Mouse (Mus musculus) forebrain, embryonic 13.5 days (tissue): Measurements from ENCODE around the gene Cadps. TPM values are rescaled to one million over a fixed set of nuclear protein-coding genes. Genes with fewer than 3 reads are reported as not detected.
A peak's percentile ranks its signal among the peaks of the same experiment; 100 is the strongest.

ENCODE experiments used
- ATAC-seq: fragments of 200-750 bp; cut with Nextera tagmentation; 2 replicates; pipeline ENCODE4 v1.8.0; 2017
- H3K27ac ChIP-seq: fragments of 300-500 bp; sonication (generic); 2 replicates; pipeline ENCODE4 v1.5.1; 2015; ENCODE audit warnings: inconsistent platforms, mild to moderate bottlenecking, moderate library complexity
- H3K27me3 ChIP-seq: fragments of 300-500 bp; sonication (generic); 2 replicates; pipeline ENCODE4 v1.6.1; 2015; ENCODE audit warnings: mild to moderate bottlenecking, inconsistent platforms
- H3K36me3 ChIP-seq: fragments of 300-500 bp; sonication (generic); 2 replicates; pipeline ENCODE4 v1.6.1; 2015; ENCODE audit warnings: mild to moderate bottlenecking, inconsistent platforms; ENCODE audit not compliant: poor library complexity, severe bottlenecking
- H3K4me1 ChIP-seq: fragments of 300-500 bp; sonication (generic); 2 replicates; pipeline ENCODE4 v1.6.1; 2015; ENCODE audit warnings: inconsistent platforms
- H3K4me2 ChIP-seq: fragments of 300-500 bp; sonication (generic); 2 replicates; pipeline ENCODE4 v1.6.1; 2015; ENCODE audit warnings: inconsistent platforms, mild to moderate bottlenecking, moderate library complexity
- H3K4me3 ChIP-seq: fragments of 300-500 bp; sonication (generic); 2 replicates; pipeline ENCODE4 v1.5.1; 2015; ENCODE audit warnings: mild to moderate bottlenecking, inconsistent platforms
- H3K9ac ChIP-seq: fragments of 300-500 bp; sonication (generic); 2 replicates; pipeline ENCODE4 v1.6.1; 2015; ENCODE audit warnings: mild to moderate bottlenecking, inconsistent platforms
- H3K9me3 ChIP-seq: fragments of 300-500 bp; sonication (generic); replicated peaks from 2 replicates; pipeline ENCODE4 v1.6.1; 2016; ENCODE audit warnings: inconsistent platforms
- WGBS: fragments of 180-500 bp; shearing (Covaris S2); methylation state at CpG from one replicate; pipeline ENCODE4 v1.1.7; 2015; 5-methylcytosine and 5-hydroxymethylcytosine counted together
- polyA plus RNA-seq: library from polyadenylated mRNA; unstranded; fragments of >200 nt; fragmentation: Nextera tagmentation; extraction: Ambion mirVana; gene quantifications from 2 replicates; pipeline ENCODE4 v1.2.1, GENCODE M21; 2015

Gene Cadps
- polyA plus RNA-seq, 1 experiment from 2014 or later: 17.0 TPM

- 70% methylated on average over 3 of the region's 3 CpGs for WGBS
- ATAC-seq: no peak
- H3K9me3 ChIP-seq: no peaks in the 10 kb centered on the region
- H3K27ac ChIP-seq: no peak overlapping the region
- H3K4me2 ChIP-seq: no peak overlapping the region
- 0 out of 2 replicates have a peak, but pooled peaks cover 4% of the 10 kb centered on the region for H3K27me3 ChIP-seq
- H3K36me3 ChIP-seq: 0 out of 2 replicates have a peak, but pooled peaks cover 4% of the 10 kb centered on the region
- no peak overlapping the region for H3K4me3 ChIP-seq
- H3K9ac ChIP-seq: no peak overlapping the region
- H3K4me1 ChIP-seq: peaks cover 8% of the 10 kb centered on the region
These were observed 372.1 kb downstream of the Cadps start for GRCm38 (mm10) chr14:12450807-12451206.

GRCm38 (mm10) chr14:12448883-12449282 is 374.0 kb downstream of the Cadps start:
- no peak overlapping the region for H3K4me3 ChIP-seq
- no peak for ATAC-seq
- WGBS: 92% methylated on average over 6 of the region's 6 CpGs
- H3K9me3 ChIP-seq: no peaks in the 10 kb centered on the region
- 0 out of 2 replicates have a peak, but pooled peaks cover 4% of the 10 kb centered on the region for H3K27me3 ChIP-seq
- no peak overlapping the region for H3K9ac ChIP-seq
- no peaks in the 10 kb centered on the region for H3K4me1 ChIP-seq
- H3K27ac ChIP-seq: no peak overlapping the region
- no peak overlapping the region for H3K4me2 ChIP-seq
- 0 out of 2 replicates have a peak, but pooled peaks cover 2% of the 10 kb centered on the region for H3K36me3 ChIP-seq

- 7% methylated on average over 2 of the region's 2 CpGs for WGBS
- no peak overlapping the region for H3K27ac ChIP-seq
- no peak for ATAC-seq
- H3K4me2 ChIP-seq: no peak overlapping the region
- H3K9me3 ChIP-seq: no peaks in the 10 kb centered on the region
- H3K9ac ChIP-seq: no peak overlapping the region
- peaks cover 10% of the 10 kb centered on the region; the same call in 1 of the 2 replicates for H3K4me1 ChIP-seq
- no peaks in the 10 kb centered on the region for H3K27me3 ChIP-seq
- no peak overlapping the region for H3K4me3 ChIP-seq
- H3K36me3 ChIP-seq: peaks cover 3% of the 10 kb centered on the region; the same call in 1 of the 2 replicates
These were observed 381.9 kb downstream of the Cadps start for GRCm38 (mm10) chr14:12441019-12441418.

- Histone ChIP-seq H3K36me3 (peaks cover 3% of the 10 kb centered on the region; the same call in 1 of the 2 replicates), H3K27ac (no peak overlapping the region), H3K4me1 (peaks cover 10% of the 10 kb centered on the region; the same call in 1 of the 2 replicates), H3K9me3 (no peaks in the 10 kb centered on the region), H3K27me3 (no peaks in the 10 kb centered on the region), H3K4me3 (no peak overlapping the region), H3K4me2 (no peak overlapping the region), H3K9ac (no peak overlapping the region)
- ATAC-seq: no peak
- 83% methylated on average over 4 of the region's 4 CpGs for WGBS
These were observed 384.9 kb downstream of the Cadps start for GRCm38 (mm10) chr14:12437976-12438375.

GRCm38 (mm10) chr14:12437422-12437821 is 385.5 kb downstream of the Cadps start:
- Histone ChIP-seq H3K36me3 (peaks cover 3% of the 10 kb centered on the region; the same call in 1 of the 2 replicates), H3K4me1 (peaks cover 10% of the 10 kb centered on the region; the same call in 1 of the 2 replicates), H3K4me3 (no peak overlapping the region), H3K27me3 (no peaks in the 10 kb centered on the region), H3K27ac (no peak overlapping the region), H3K4me2 (no peak overlapping the region), H3K9ac (no peak overlapping the region), H3K9me3 (no peaks in the 10 kb centered on the region)
- ATAC-seq: peak; percentile 34; the same call in 1 of the 2 replicates
- WGBS: 89% methylated on average over 7 of the region's 7 CpGs

- Histone ChIP-seq H3K4me3 (no peak overlapping the region), H3K36me3 (peaks cover 3% of the 10 kb centered on the region; the same call in 1 of the 2 replicates), H3K27me3 (no peaks in the 10 kb centered on the region), H3K9me3 (no peaks in the 10 kb centered on the region), H3K9ac (no peak overlapping the region), H3K4me2 (no peak overlapping the region), H3K27ac (no peak overlapping the region), H3K4me1 (peaks cover 10% of the 10 kb centered on the region; the same call in 1 of the 2 replicates)
- peak; percentile 70; the same call in 1 of the 2 replicates for ATAC-seq
- WGBS: 88% methylated on average over 14 of the region's 14 CpGs
These were observed 385.9 kb downstream of the Cadps start for GRCm38 (mm10) chr14:12436903-12437368.

GRCm38 (mm10) chr14:12428021-12428654 is 394.7 kb downstream of the Cadps start:
- Histone ChIP-seq H3K4me3 (no peak overlapping the region), H3K4me2 (no peak overlapping the region), H3K9ac (no peak overlapping the region), H3K27ac (no peak overlapping the region), H3K27me3 (no peaks in the 10 kb centered on the region), H3K36me3 (peaks cover 11% of the 10 kb centered on the region), H3K9me3 (no peaks in the 10 kb centered on the region), H3K4me1 (0 out of 2 replicates have a peak, but pooled peaks cover 4% of the 10 kb centered on the region)
- ATAC-seq: peak; percentile 53; the same call in 1 of the 2 replicates
- 75% methylated on average over 8 of the region's 8 CpGs for WGBS

GRCm38 (mm10) chr14:12425311-12425710 is 397.6 kb downstream of the Cadps start:
- Histone ChIP-seq H3K36me3 (peaks cover 9% of the 10 kb centered on the region), H3K27me3 (peaks cover under 1% of the 10 kb centered on the region; the same call in 1 of the 2 replicates), H3K4me2 (no peak overlapping the region), H3K27ac (no peak overlapping the region), H3K9ac (no peak overlapping the region), H3K9me3 (no peaks in the 10 kb centered on the region), H3K4me1 (peaks cover 12% of the 10 kb centered on the region; the same call in 1 of the 2 replicates), H3K4me3 (no peak overlapping the region)
- 69% methylated on average over 6 of the region's 6 CpGs for WGBS
- no peak for ATAC-seq

GRCm38 (mm10) chr14:12410276-12410675 is 412.6 kb downstream of the Cadps start:
- WGBS: 45% methylated on average over 12 of the region's 12 CpGs
- Histone ChIP-seq H3K4me1 (peaks cover 20% of the 10 kb centered on the region), H3K27ac (no peak overlapping the region), H3K4me2 (no peak overlapping the region), H3K9me3 (no peaks in the 10 kb centered on the region), H3K36me3 (0 out of 2 replicates have a peak, but pooled peaks cover 7% of the 10 kb centered on the region), H3K27me3 (peaks cover 26% of the 10 kb centered on the region), H3K9ac (no peak overlapping the region), H3K4me3 (no peak overlapping the region)
- ATAC-seq: peak; percentile 51; the same call in 1 of the 2 replicates

- no peak overlapping the region for H3K9ac ChIP-seq
- H3K27ac ChIP-seq: no peak overlapping the region
- no peaks in the 10 kb centered on the region for H3K9me3 ChIP-seq
- ATAC-seq: no peak
- peaks cover 26% of the 10 kb centered on the region for H3K27me3 ChIP-seq
- H3K4me2 ChIP-seq: no peak overlapping the region
- 0 out of 2 replicates have a peak, but pooled peaks cover 7% of the 10 kb centered on the region for H3K36me3 ChIP-seq
- H3K4me1 ChIP-seq: peaks cover 20% of the 10 kb centered on the region
- no peak overlapping the region for H3K4me3 ChIP-seq
- 77% methylated on average over 3 of the region's 3 CpGs for WGBS
These were observed 413.1 kb downstream of the Cadps start for GRCm38 (mm10) chr14:12409811-12410210.

GRCm38 (mm10) chr14:12406588-12406987 is 416.3 kb downstream of the Cadps start:
- Histone ChIP-seq H3K4me1 (peaks cover 20% of the 10 kb centered on the region), H3K27ac (no peak overlapping the region), H3K9me3 (no peaks in the 10 kb centered on the region), H3K36me3 (0 out of 2 replicates have a peak, but pooled peaks cover 6% of the 10 kb centered on the region), H3K9ac (no peak overlapping the region), H3K4me3 (no peak overlapping the region), H3K27me3 (peaks cover 28% of the 10 kb centered on the region), H3K4me2 (no peak overlapping the region)
- no peak for ATAC-seq
- WGBS: 59% methylated on average over 10 of the region's 10 CpGs

- Histone ChIP-seq H3K4me3 (no peak overlapping the region), H3K9me3 (no peaks in the 10 kb centered on the region), H3K9ac (no peak overlapping the region), H3K27ac (no peak overlapping the region), H3K4me1 (peaks cover 14% of the 10 kb centered on the region), H3K27me3 (peaks cover 19% of the 10 kb centered on the region), H3K36me3 (no peaks in the 10 kb centered on the region), H3K4me2 (no peak overlapping the region)
- no peak for ATAC-seq
- WGBS: 67% methylated on average over 5 of the region's 5 CpGs
These were observed 417.7 kb downstream of the Cadps start for GRCm38 (mm10) chr14:12405201-12405600.
